ENCODE assay signal across 17 mouse cellular contexts in the genomic region with DNA sequence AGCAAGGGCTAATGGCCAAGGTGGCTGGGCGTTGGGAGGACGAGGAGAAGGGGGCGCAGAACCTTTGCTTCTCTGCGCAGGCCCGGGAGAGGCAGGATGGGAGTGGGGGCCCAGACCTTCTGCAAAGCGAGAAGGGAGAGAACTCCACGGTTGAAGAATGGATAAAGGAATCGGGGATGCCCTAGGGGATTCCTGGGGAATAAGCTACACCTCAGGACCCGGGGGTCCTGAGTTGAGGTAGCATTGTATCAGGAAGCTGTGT. TPM values are rescaled to one million over a fixed set of nuclear protein-coding genes. Genes with fewer than 3 reads are reported as not detected.
DNase-seq lines count a peak whose midpoint lies in the region; ATAC-seq and TF ChIP-seq lines count a peak whose summit lies in the region.
"Had no signal": no experiment of that assay in that cellular context is flagged by ENCODE, and none has a peak within 500 bp of the region (broad histone marks: within the 10 kb centered on the region; RNA-seq: fewer than 3 reads in every experiment).

No protein-coding gene starts in this region.

- DNase-seq in cerebellum, adult 9-11 months: peak; percentile 52
- no peak for DNase-seq in cerebellum, postnatal 10 days
- DNase-seq in liver: no peak
- DNase-seq: adrenal gland, adult 8-10 months; adrenal gland, postnatal 14 days; adrenal gland, postnatal 36 days; forebrain, postnatal 0 days had no signal

- ATAC-seq in neutrophil, adult 5-6 weeks (ENCODE audit: extremely low read depth, insufficient number of reproducible peaks, low FRiP score, poor library complexity, severe bottlenecking): 0 out of 2 replicates have a peak, but pooled peaks have one; percentile 1
- ATAC-seq: activated CD4-positive, CD25-positive, alpha-beta regulatory T cell, adult 4 months; forebrain, embryonic 13.5 days; forebrain, embryonic 15.5 days; forebrain, postnatal 0 days; Patski had no signal

- H3K4me1 ChIP-seq in E14TG2a.4 (replicated peaks; ENCODE audit: low read depth, low read length): peaks cover 12% of the 10 kb centered on the region
- H3K4me1 ChIP-seq: embryonic facial prominence, embryonic 12.5 days had no signal

- peaks cover 7% of the 10 kb centered on the region; the same call in 1 of the 2 replicates for H3K9me3 ChIP-seq in E14TG2a.4 (ENCODE audit: low read length)
- H3K9me3 ChIP-seq: embryonic facial prominence, embryonic 10.5 days; embryonic facial prominence, embryonic 12.5 days; forebrain, embryonic 13.5 days; forebrain, embryonic 15.5 days; G1E had no signal

- no peaks in the 10 kb centered on the region for H3K36me3 ChIP-seq in E14TG2a.4 (ENCODE audit: insufficient read depth, low read length)
- H3K36me3 ChIP-seq: embryonic facial prominence, embryonic 10.5 days; embryonic facial prominence, embryonic 12.5 days; forebrain, embryonic 15.5 days; G1E had no signal

- no peak for TF ChIP-seq CTCF in E14TG2a.4 (conservative IDR thresholded peaks at IDR 0.05; ENCODE audit: low read length)

- H3K4me3 ChIP-seq in E14TG2a.4 (replicated peaks; ENCODE audit: low read length): 0 out of 2 replicates have a peak overlapping the region, but pooled peaks have one; percentile 7
- H3K4me3 ChIP-seq: embryonic facial prominence, embryonic 10.5 days; embryonic facial prominence, embryonic 12.5 days; forebrain, embryonic 13.5 days; forebrain, embryonic 15.5 days had no signal

- peaks cover 18% of the 10 kb centered on the region for H3K27me3 ChIP-seq in E14TG2a.4 (ENCODE audit: insufficient read depth, low read length)
- H3K27me3 ChIP-seq: forebrain, embryonic 13.5 days; forebrain, embryonic 15.5 days had no signal

RNA-seq across cellular contexts. Expression of a gene that starts 52.0 kb away (rescaled TPM):
- total RNA-seq in neutrophil, adult 5-6 weeks (2017): not detected in 2 replicates
- total RNA-seq: adrenal gland, adult 18-20 months; adrenal gland, adult 8-10 months; adrenal gland, postnatal 14 days; adrenal gland, postnatal 36 days; G1E had no signal

RNA-seq across cellular contexts. Expression of a gene that starts 53.1 kb away (rescaled TPM):
- total RNA-seq in neutrophil, adult 5-6 weeks (2017): 0.12 TPM in 1 of 2 replicates, not detected in the other
